Mouse (Mus musculus): ENCODE measurements at regions not wholly inside any gene's neighbourhood (a gene's known extent, or its start where the extent isn't known, plus 50 kb on each side); places are given as distances from the start of the nearest gene placed in this dataset.

- TF ChIP-seq POLR2A (IDR thresholded peaks at IDR 0.05; ENCODE audit: control insufficient read depth, extremely low read depth, insufficient read depth, low read length, poor library complexity) (no peak), CTCF (IDR thresholded peaks at IDR 0.05; ENCODE audit: borderline replicate concordance, control insufficient read depth, extremely low read depth, insufficient read depth, low read length, poor library complexity) (no peak)
Measured at GRCm38 (mm10) chr2:3915141-3915540, 102.4 kb upstream of the Frmd4a start.

Measured in thymus, adult 2 months (tissue).